Mouse (Mus musculus) gastrocnemius, adult 18-20 months (tissue): ENCODE results near the gene Pxn. TPM values are rescaled to one million over a fixed set of nuclear protein-coding genes. Genes with fewer than 3 reads are reported as not detected.

ENCODE experiments used
- DNase-seq: peaks from one replicate; pipeline ENCODE4 v3.0.0; 2021; ENCODE audit warnings: low spot score
- total RNA-seq, 2 experiments: library from RNA; stranded (reverse); gene quantifications; 2 replicates each; pipeline ENCODE4 v1.2.3; 2021

Gene Pxn
- total RNA-seq, 2 experiments from 2014 or later, result 87.2 to 94.2 TPM

- no peak for DNase-seq
Observed at GRCm38 (mm10) chr5:115525416-115525815, 18.9 kb downstream of the Pxn start.

GRCm38 (mm10) chr5:115525943-115526342 is 19.5 kb downstream of the Pxn start:
- no peak for DNase-seq

GRCm38 (mm10) chr5:115526456-115527202 is 20.2 kb downstream of the Pxn start:
- DNase-seq, result no peak

GRCm38 (mm10) chr5:115528128-115528527 is 21.7 kb downstream of the Pxn start:
- no peak for DNase-seq

GRCm38 (mm10) chr5:115529364-115529741 is 22.9 kb downstream of the Pxn start:
- no peak for DNase-seq

- DNase-seq, result no peak
Observed at GRCm38 (mm10) chr5:115529742-115530446, 23.4 kb downstream of the Pxn start.

GRCm38 (mm10) chr5:115530447-115530809 is 24.0 kb downstream of the Pxn start:
- no peak for DNase-seq

GRCm38 (mm10) chr5:115531671-115532270 is 25.3 kb downstream of the Pxn start:
- DNase-seq, result peak; percentile 95

- peak; percentile 80 for DNase-seq
Observed at GRCm38 (mm10) chr5:115534290-115534731, 27.8 kb downstream of the Pxn start.

- DNase-seq, result peak; percentile 54
Observed at GRCm38 (mm10) chr5:115534856-115535255, 28.4 kb downstream of the Pxn start.

GRCm38 (mm10) chr5:115535635-115536034 is 29.2 kb downstream of the Pxn start:
- DNase-seq, result peak; percentile 75

GRCm38 (mm10) chr5:115538017-115538692 is 31.7 kb downstream of the Pxn start:
- DNase-seq, result no peak

GRCm38 (mm10) chr5:115538693-115539043 is 32.2 kb downstream of the Pxn start:
- peak; percentile 95 for DNase-seq

- DNase-seq, result no peak
Observed at GRCm38 (mm10) chr5:115542635-115543384, 36.3 kb downstream of the Pxn start.

- no peak for DNase-seq
Observed at GRCm38 (mm10) chr5:115543509-115544253, 37.2 kb downstream of the Pxn start.

- no peak for DNase-seq
Observed at GRCm38 (mm10) chr5:115544655-115545185, 38.2 kb downstream of the Pxn start.

GRCm38 (mm10) chr5:115545636-115546035 is 39.2 kb downstream of the Pxn start:
- no peak for DNase-seq

GRCm38 (mm10) chr5:115546536-115546935 is 40.1 kb downstream of the Pxn start:
- no peak for DNase-seq

GRCm38 (mm10) chr5:115547014-115547413 is 40.5 kb downstream of the Pxn start:
- DNase-seq, result no peak

- DNase-seq, result peak; percentile 60
Observed at GRCm38 (mm10) chr5:115547421-115547820, 40.9 kb downstream of the Pxn start.
